Mouse (Mus musculus): ENCODE measurements around the gene Tulp4. TPM values are rescaled to one million over a fixed set of nuclear protein-coding genes. Genes with fewer than 3 reads are reported as not detected.

The Tulp4 gene
- total RNA-seq, 1 experiment: 59.5 TPM

DNA sequence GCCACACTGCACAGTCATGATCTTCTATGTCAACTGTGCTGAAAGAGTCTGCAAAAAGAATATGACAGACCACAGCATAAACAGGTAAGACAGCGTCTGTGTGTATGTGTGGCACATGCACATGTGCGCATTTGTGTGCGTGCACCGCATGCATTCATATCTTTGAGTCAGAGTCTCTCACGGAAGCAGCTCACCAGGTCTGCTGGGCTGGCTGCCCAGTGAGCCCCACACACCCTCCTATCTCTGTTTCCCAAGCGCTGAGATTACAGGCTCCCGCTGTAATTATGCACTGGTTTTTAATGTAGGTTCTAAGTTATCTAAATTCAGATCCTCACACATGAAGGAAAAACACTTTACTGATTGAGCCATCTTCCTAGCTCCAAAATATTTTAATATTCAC, 38.6 kb upstream of the Tulp4 start:
- no peak overlapping the region for H3K27ac ChIP-seq (ENCODE audit: insufficient read depth, low read depth, low read length, poor library complexity, severe bottlenecking)
- TF ChIP-seq MAFK (IDR thresholded peaks at IDR 0.05; ENCODE audit: insufficient read depth, low read depth, low read length): no peak
- no peak for TF ChIP-seq ZNF384 (IDR thresholded peaks at IDR 0.05; ENCODE audit: low read depth, low read length)
- TF ChIP-seq ZC3H11A (IDR thresholded peaks at IDR 0.05; ENCODE audit: borderline replicate concordance, low read depth, low read length): no peak
- no peak for TF ChIP-seq CHD2 (IDR thresholded peaks at IDR 0.05; ENCODE audit: low read depth, low read length)
- TF ChIP-seq HCFC1 (IDR thresholded peaks at IDR 0.05; ENCODE audit: borderline replicate concordance, insufficient read depth, low read length): no peak
- H3K4me3 ChIP-seq (ENCODE audit: insufficient read depth in 1 of 2, low read depth in 1 of 2, low read length in 2 of 2, poor library complexity in 1 of 2, severe bottlenecking in 1 of 2): no peak overlapping the region
- no peak for DNase-seq (ENCODE audit: low read depth, low spot score)
- no peaks in the 10 kb centered on the region for H3K9me3 ChIP-seq (ENCODE audit: control insufficient read depth, insufficient read depth, low read depth, low read length)
- in situ Hi-C loops (cut with MboI; ENCODE audit: low sequenced_read_pairs in 2 of 2, unreplicated experiment in 2 of 2): no loop called here
- no peaks in the 10 kb centered on the region for H3K4me1 ChIP-seq (ENCODE audit: control insufficient read depth in 2 of 2, insufficient read depth in 2 of 2, low read length in 2 of 2, poor library complexity in 1 of 2)
- peaks cover 17% of the 10 kb centered on the region for H3K36me3 ChIP-seq (ENCODE audit: control insufficient read depth, insufficient read depth, low read length, poor library complexity, severe bottlenecking)
- no peak overlapping the region for H3K9ac ChIP-seq (ENCODE audit: insufficient read depth, low read depth, low read length, poor library complexity, severe bottlenecking)

DNA sequence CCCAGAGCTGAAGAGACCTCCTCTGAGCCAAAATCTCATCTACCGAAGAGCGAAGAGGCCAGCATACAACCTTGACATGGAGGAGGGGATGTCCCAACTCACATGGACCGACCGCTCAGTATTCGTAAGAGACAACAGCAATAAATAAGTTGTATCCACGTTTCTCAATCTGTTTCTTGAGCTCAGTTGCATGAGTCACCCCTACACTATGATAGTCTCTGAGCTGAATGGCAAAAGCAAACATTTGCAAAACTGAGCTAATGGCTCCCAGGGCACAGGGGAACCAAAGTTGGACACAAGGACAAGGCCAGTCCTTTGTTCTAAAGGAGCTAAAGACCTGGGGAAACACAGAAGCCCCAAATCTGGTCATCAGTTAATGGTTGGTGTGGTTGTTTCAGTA, 36.4 kb upstream of the Tulp4 start:
- H3K4me1 ChIP-seq (ENCODE audit: control insufficient read depth in 2 of 2, insufficient read depth in 2 of 2, low read length in 2 of 2, poor library complexity in 1 of 2): peaks cover 0 to 4% of the 10 kb centered on the region in 2 experiments; a peak in 1 of 4 replicates
- no peak overlapping the region for H3K9ac ChIP-seq (ENCODE audit: insufficient read depth, low read depth, low read length, poor library complexity, severe bottlenecking)
- no peak for DNase-seq (ENCODE audit: low read depth, low spot score)
- H3K27ac ChIP-seq (ENCODE audit: insufficient read depth, low read depth, low read length, poor library complexity, severe bottlenecking): no peak overlapping the region
- TF ChIP-seq ZC3H11A (IDR thresholded peaks at IDR 0.05; ENCODE audit: borderline replicate concordance, low read depth, low read length) (no peak), CHD2 (IDR thresholded peaks at IDR 0.05; ENCODE audit: low read depth, low read length) (no peak), MAFK (IDR thresholded peaks at IDR 0.05; ENCODE audit: insufficient read depth, low read depth, low read length) (no peak), HCFC1 (IDR thresholded peaks at IDR 0.05; ENCODE audit: borderline replicate concordance, insufficient read depth, low read length) (no peak), ZNF384 (IDR thresholded peaks at IDR 0.05; ENCODE audit: low read depth, low read length) (no peak)
- no peaks in the 10 kb centered on the region for H3K9me3 ChIP-seq (ENCODE audit: control insufficient read depth, insufficient read depth, low read depth, low read length)
- in situ Hi-C loops (cut with MboI; ENCODE audit: low sequenced_read_pairs in 2 of 2, unreplicated experiment in 2 of 2): no loop called here
- H3K36me3 ChIP-seq (ENCODE audit: control insufficient read depth, insufficient read depth, low read length, poor library complexity, severe bottlenecking): peaks cover 23% of the 10 kb centered on the region
- no peak overlapping the region for H3K4me3 ChIP-seq (ENCODE audit: insufficient read depth in 1 of 2, low read depth in 1 of 2, low read length in 2 of 2, poor library complexity in 1 of 2, severe bottlenecking in 1 of 2)

DNA sequence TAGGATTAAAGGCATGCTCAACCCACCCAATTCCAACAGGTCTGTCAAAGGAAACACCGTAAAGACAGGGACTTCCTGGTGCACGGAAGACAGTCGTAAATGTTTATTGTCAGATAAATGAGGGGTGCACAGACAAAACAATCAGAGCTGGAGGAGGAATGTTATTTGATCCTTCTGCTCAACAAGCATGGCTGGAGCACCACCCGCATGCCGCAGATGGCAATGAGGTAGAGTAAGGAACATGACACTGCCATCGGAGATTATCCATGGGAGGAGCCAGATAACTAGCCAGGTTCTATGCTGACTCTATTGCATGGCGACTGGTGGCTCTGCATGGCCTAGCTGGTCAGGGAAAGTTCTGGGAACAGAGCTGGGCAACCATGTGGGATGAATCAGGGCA, 32.8 kb upstream of the Tulp4 start:
- Histone ChIP-seq H3K36me3 (ENCODE audit: control insufficient read depth, insufficient read depth, low read length, poor library complexity, severe bottlenecking) (peaks cover 17% of the 10 kb centered on the region; the same call in 1 of the 2 replicates), H3K9me3 (ENCODE audit: control insufficient read depth, insufficient read depth, low read depth, low read length) (no peaks in the 10 kb centered on the region), H3K4me3 (ENCODE audit: insufficient read depth in 1 of 2, low read depth in 1 of 2, low read length in 2 of 2, poor library complexity in 1 of 2, severe bottlenecking in 1 of 2) (no peak overlapping the region), H3K27ac (ENCODE audit: insufficient read depth, low read depth, low read length, poor library complexity, severe bottlenecking) (peak overlapping the region; percentile 16; the same call in 1 of the 2 replicates), H3K9ac (ENCODE audit: insufficient read depth, low read depth, low read length, poor library complexity, severe bottlenecking) (no peak overlapping the region), H3K4me1 (ENCODE audit: control insufficient read depth in 2 of 2, insufficient read depth in 2 of 2, low read length in 2 of 2, poor library complexity in 1 of 2) (peaks cover 0 to 4% of the 10 kb centered on the region in 2 experiments; a peak in 1 of 4 replicates)
- no peak for TF ChIP-seq CHD2 (IDR thresholded peaks at IDR 0.05; ENCODE audit: low read depth, low read length)
- TF ChIP-seq ZC3H11A (IDR thresholded peaks at IDR 0.05; ENCODE audit: borderline replicate concordance, low read depth, low read length): no peak
- no peak for TF ChIP-seq MAFK (IDR thresholded peaks at IDR 0.05; ENCODE audit: insufficient read depth, low read depth, low read length)
- no peak for TF ChIP-seq ZNF384 (IDR thresholded peaks at IDR 0.05; ENCODE audit: low read depth, low read length)
- TF ChIP-seq HCFC1 (IDR thresholded peaks at IDR 0.05; ENCODE audit: borderline replicate concordance, insufficient read depth, low read length): no peak
- no peak for DNase-seq (ENCODE audit: low read depth, low spot score)
- in situ Hi-C loops (cut with MboI; ENCODE audit: low sequenced_read_pairs in 2 of 2, unreplicated experiment in 2 of 2): no loop called here

DNA sequence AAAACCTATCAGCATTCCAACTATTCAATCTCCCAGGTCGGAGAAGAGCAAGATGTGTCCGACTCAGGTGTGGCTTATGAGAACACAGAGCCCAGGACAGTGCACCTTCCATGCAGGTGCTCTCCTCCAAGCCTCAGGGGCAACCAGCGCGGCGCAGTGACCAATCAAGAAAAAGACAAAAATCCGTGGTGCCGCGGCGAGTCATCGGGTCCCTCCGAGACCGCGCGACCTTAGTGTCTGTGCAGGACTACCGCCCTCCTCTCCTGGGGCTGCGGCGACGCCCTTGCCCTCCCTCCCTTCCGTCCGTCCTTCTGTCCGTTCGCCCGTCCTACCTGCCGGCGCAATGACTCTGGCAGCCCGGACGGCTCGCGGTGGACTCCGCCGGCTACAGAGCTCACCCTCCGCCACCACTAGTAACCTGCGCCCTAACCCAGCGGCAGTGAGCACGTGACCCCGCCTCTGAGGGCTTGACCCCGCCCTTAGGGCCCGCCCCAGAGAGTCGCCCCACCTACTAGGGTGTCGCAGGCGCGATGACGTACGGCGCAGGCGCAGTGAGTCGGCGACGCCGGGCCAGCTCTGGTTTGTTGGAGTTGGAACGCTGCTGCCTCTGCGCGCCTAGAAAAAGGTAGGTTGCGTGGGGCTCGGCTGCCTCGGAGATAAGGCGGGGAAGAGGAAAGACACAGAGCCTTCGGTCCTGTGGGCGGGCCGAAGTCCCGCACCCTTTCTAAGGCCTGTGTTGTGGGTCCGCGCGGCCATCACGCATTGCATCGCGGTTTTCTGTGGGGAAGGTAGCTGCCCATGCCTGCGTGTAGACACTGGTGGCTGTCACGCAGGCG, 26.7 kb upstream of the Tulp4 start, which contains the start of the genes Serac1 and Gtf2h5:
Serac1 (minus strand) TSS at position 455 of the 836 bp plus-strand sequence.
Gtf2h5 (plus strand) TSS at position 500 of the 836 bp plus-strand sequence.
- H3K9me3 ChIP-seq (ENCODE audit: control insufficient read depth, insufficient read depth, low read depth, low read length): no peaks in the 10 kb centered on the region
- TF ChIP-seq HCFC1 (IDR thresholded peaks at IDR 0.05; ENCODE audit: borderline replicate concordance, insufficient read depth, low read length) (peak; percentile 84), CHD2 (IDR thresholded peaks at IDR 0.05; ENCODE audit: low read depth, low read length) (no peak)
- no peaks in the 10 kb centered on the region for H3K4me1 ChIP-seq (ENCODE audit: control insufficient read depth in 2 of 2, insufficient read depth in 2 of 2, low read length in 2 of 2, poor library complexity in 1 of 2)
- peaks cover 2% of the 10 kb centered on the region; the same call in 1 of the 2 replicates for H3K36me3 ChIP-seq (ENCODE audit: control insufficient read depth, insufficient read depth, low read length, poor library complexity, severe bottlenecking)
- peak within 1 kb of the TSS; percentile 100 for H3K9ac ChIP-seq (ENCODE audit: insufficient read depth, low read depth, low read length, poor library complexity, severe bottlenecking)
- peak within 1 kb of the TSS; percentile 87 for H3K27ac ChIP-seq (ENCODE audit: insufficient read depth, low read depth, low read length, poor library complexity, severe bottlenecking)
- DNase-seq (ENCODE audit: low read depth, low spot score): peak; percentile 93
- in situ Hi-C loops (cut with MboI; ENCODE audit: low sequenced_read_pairs in 2 of 2, unreplicated experiment in 2 of 2): no loop called here
- H3K4me3 ChIP-seq (ENCODE audit: insufficient read depth in 1 of 2, low read depth in 1 of 2, low read length in 2 of 2, poor library complexity in 1 of 2, severe bottlenecking in 1 of 2): peak within 1 kb of the TSS; percentile 89 to 100

Measured in ES-E14 (cell line).